Mouse (Mus musculus): ENCODE data around the gene Tom1l2. TPM values are rescaled to one million over a fixed set of nuclear protein-coding genes. Genes with fewer than 3 reads are reported as not detected.
A peak's percentile ranks its signal among the peaks of the same experiment; 100 is the strongest.

Gene Tom1l2
- polyA plus RNA-seq (2016; fragmentation: Nextera tagmentation; extraction: Ambion mirVana): 28.4 and 28.7 TPM in 2 replicates

DNA sequence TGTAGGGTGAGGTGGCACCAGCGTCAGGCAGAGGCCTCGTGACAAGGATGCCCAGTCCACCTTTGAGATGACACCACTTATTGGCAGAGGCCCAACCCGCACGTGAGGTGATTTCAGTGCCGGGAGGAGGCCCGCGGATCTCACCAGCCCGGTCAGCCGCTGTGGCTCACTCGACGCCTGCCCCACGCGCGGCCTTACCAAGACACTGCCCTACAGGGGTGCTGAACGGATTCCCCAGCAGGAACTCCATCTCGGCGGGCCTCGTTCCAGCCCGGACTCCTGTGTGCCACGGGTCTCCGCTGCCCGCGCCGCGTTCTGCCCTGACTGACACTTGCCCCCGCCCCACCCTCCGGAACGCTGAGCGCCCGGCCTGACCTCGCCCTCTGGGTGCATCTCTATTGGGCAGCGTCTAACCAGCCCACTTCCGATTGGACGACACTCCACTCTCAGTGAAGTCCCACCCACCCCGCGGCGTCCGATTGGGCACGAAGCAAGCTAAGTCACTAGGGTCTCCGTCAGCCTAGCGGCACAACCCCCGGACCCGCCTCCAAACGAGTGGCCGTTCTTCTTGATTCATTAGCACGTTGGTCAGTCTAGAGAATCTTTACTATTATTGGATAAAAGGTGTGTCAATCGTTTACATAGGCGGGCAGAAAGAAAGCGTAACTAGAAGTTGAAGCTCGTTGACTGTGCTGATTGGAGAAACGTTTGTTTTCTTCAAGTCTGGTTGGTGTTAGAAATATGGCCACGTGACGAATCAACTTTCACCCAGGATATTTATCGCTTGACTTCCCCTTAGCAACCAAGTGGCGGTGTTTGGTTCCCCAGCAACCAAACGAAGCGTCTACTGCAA lies at the start of gene Tom1l2, which contains the start of gene Drc3:
TSS of gene Tom1l2 (minus strand) at position 347 of the 853 bp plus-strand sequence.
TSS of gene Drc3 (plus strand) at position 771 of the 853 bp plus-strand sequence.
- Histone ChIP-seq H3K4me3 (peak within 1 kb of the TSS; percentile 69), H3K9ac (peak within 1 kb of the TSS; percentile 69), H3K27ac (0 out of 2 replicates have a peak within 1 kb of the TSS, but pooled peaks have one; percentile 32), H3K27me3 (no peaks in the 10 kb centered on the region), H3K4me2 (replicated peaks) (peak within 1 kb of the TSS; percentile 81), H3K9me3 (no peaks in the 10 kb centered on the region), H3K4me1 (peaks cover 10% of the 10 kb centered on the region), H3K36me3 (no peaks in the 10 kb centered on the region)
- peak; percentile 100 for ATAC-seq (ENCODE audit: insufficient number of reproducible peaks, insufficient read depth, low FRiP score, low TSS enrichment)
- under 1% methylated on average over 57 of the region's 57 CpGs for WGBS

DNA sequence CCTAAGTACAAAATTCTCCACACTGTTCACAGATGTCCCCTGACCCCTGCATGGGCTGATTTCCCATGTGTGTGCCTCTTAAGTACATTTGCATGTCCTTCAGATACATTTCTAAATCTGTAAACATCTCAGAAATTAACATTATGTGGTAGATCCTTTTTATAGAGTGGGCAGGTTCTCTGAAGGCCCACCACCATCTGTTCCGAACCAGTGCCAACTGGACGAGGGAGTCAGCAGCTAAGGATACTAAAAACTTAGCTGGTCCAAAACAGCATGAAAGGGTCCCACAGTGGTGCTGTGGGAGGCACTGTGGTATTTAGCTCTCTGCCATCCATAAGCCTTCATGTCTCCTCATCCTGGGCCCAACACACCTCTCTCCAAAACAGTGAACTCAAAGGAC lies 44.5 kb upstream of the Tom1l2 start:
- no peak for ATAC-seq (ENCODE audit: insufficient number of reproducible peaks, insufficient read depth, low FRiP score, low TSS enrichment)
- H3K36me3 ChIP-seq: peaks cover 19% of the 10 kb centered on the region
- no peaks in the 10 kb centered on the region for H3K27me3 ChIP-seq
- no peak overlapping the region for H3K4me3 ChIP-seq
- H3K4me2 ChIP-seq (replicated peaks): no peak overlapping the region
- WGBS: 90% methylated on average over 2 of the region's 2 CpGs
- H3K9ac ChIP-seq: no peak overlapping the region
- no peaks in the 10 kb centered on the region for H3K9me3 ChIP-seq
- H3K4me1 ChIP-seq: no peaks in the 10 kb centered on the region
- no peak overlapping the region for H3K27ac ChIP-seq

DNA sequence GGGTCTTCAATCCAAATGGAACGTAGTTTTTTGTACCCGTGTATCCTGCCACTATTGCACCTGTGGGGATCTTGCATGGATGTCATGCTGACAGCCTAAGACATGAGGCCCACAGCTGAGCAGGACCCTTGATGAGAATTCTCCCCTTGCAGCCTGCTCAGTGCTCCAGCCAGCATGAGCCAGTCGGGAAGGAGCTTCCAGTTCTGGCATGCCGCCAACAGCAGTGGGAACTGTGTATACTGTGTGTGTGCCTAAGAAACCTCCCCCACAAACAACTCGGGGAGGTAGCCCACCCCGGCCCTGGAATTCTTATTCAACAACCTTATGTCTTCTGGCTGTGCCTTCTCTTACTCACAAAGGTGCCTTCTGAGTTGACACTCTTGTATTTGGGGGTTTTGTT lies 43.8 kb upstream of the Tom1l2 start:
- Histone ChIP-seq H3K4me2 (replicated peaks) (no peak overlapping the region), H3K36me3 (peaks cover 14% of the 10 kb centered on the region), H3K27ac (no peak overlapping the region), H3K4me3 (no peak overlapping the region), H3K27me3 (no peaks in the 10 kb centered on the region), H3K9ac (no peak overlapping the region), H3K9me3 (no peaks in the 10 kb centered on the region), H3K4me1 (no peaks in the 10 kb centered on the region)
- ATAC-seq (ENCODE audit: insufficient number of reproducible peaks, insufficient read depth, low FRiP score, low TSS enrichment): no peak
- WGBS: 72% methylated on average over 6 of the region's 6 CpGs

DNA sequence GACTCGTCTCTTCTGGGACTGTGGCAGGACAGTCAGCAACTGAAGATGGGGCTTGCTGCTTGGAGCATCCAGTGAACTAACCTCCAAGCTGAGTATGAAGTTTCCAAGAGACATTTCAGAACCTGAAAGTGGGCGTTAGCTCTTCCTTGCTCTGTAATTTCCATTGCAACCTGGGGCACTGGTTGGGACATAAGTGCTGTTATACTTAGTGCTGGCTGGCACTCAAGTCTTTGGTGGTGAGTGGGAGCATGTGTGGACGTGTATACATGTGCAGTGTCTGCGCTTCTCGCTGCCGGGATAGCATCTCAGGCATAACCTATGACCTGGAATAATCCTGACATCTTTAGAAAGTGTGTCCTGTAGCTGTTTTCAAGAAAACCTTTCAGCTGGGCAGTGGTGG lies 38.6 kb upstream of the Tom1l2 start:
- Histone ChIP-seq H3K4me2 (replicated peaks) (no peak overlapping the region), H3K4me1 (no peaks in the 10 kb centered on the region), H3K9ac (no peak overlapping the region), H3K9me3 (no peaks in the 10 kb centered on the region), H3K27me3 (no peaks in the 10 kb centered on the region), H3K4me3 (no peak overlapping the region), H3K36me3 (0 out of 2 replicates have a peak, but pooled peaks cover 4% of the 10 kb centered on the region), H3K27ac (no peak overlapping the region)
- no peak for ATAC-seq (ENCODE audit: insufficient number of reproducible peaks, insufficient read depth, low FRiP score, low TSS enrichment)
- 79% methylated on average over 6 of the region's 6 CpGs for WGBS

DNA sequence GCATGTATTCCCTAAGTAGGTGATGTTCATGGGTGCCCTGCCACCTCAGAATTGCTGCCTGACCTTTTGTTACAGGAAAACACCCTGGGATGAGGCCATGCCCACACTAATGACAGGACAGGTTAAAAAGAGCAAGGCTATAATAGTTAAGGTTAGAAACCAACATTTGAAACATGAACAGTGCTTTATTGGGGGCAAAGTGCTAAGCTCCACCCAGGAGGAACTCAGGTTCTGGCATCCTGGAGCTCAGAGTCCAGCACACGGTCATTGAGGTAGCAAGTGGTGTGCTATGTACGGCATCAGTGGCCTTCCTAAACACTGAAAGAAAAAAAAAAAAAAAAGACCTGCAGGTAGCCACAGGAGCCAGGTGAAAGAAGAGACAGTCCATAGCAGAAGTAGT lies 35.2 kb upstream of the Tom1l2 start:
- WGBS: 89% methylated on average over 2 of the region's 2 CpGs
- Histone ChIP-seq H3K4me3 (no peak overlapping the region), H3K36me3 (no peaks in the 10 kb centered on the region), H3K4me2 (replicated peaks) (no peak overlapping the region), H3K9ac (no peak overlapping the region), H3K9me3 (no peaks in the 10 kb centered on the region), H3K27ac (no peak overlapping the region), H3K27me3 (no peaks in the 10 kb centered on the region), H3K4me1 (peaks cover 15% of the 10 kb centered on the region)
- no peak for ATAC-seq (ENCODE audit: insufficient number of reproducible peaks, insufficient read depth, low FRiP score, low TSS enrichment)

DNA sequence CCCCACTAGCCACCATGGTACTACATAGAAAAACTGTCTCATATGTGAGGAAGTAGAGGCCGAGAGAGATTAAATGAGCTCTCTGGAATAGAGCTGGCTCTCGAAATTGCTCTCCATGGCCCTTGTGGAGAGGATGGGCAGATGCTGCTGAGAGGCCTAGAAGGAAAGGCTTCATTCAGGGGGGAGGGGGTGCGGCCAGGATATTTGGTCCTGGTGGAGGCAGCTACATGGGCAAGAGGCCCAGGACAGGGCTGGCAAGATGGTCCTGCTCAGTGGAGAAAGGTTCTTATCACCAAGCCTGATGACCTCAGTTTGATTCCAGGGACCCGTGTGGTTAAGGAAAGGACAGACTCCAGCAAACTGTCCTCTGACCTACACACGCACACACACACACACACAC lies 33.2 kb upstream of the Tom1l2 start:
- H3K4me2 ChIP-seq (replicated peaks): no peak overlapping the region
- H3K36me3 ChIP-seq: no peaks in the 10 kb centered on the region
- H3K4me3 ChIP-seq: no peak overlapping the region
- H3K9me3 ChIP-seq: no peaks in the 10 kb centered on the region
- no peak overlapping the region for H3K27ac ChIP-seq
- H3K27me3 ChIP-seq: no peaks in the 10 kb centered on the region
- peaks cover 15% of the 10 kb centered on the region for H3K4me1 ChIP-seq
- ATAC-seq (ENCODE audit: insufficient number of reproducible peaks, insufficient read depth, low FRiP score, low TSS enrichment): no peak
- 85% methylated on average over 5 of the region's 5 CpGs for WGBS
- H3K9ac ChIP-seq: no peak overlapping the region

DNA sequence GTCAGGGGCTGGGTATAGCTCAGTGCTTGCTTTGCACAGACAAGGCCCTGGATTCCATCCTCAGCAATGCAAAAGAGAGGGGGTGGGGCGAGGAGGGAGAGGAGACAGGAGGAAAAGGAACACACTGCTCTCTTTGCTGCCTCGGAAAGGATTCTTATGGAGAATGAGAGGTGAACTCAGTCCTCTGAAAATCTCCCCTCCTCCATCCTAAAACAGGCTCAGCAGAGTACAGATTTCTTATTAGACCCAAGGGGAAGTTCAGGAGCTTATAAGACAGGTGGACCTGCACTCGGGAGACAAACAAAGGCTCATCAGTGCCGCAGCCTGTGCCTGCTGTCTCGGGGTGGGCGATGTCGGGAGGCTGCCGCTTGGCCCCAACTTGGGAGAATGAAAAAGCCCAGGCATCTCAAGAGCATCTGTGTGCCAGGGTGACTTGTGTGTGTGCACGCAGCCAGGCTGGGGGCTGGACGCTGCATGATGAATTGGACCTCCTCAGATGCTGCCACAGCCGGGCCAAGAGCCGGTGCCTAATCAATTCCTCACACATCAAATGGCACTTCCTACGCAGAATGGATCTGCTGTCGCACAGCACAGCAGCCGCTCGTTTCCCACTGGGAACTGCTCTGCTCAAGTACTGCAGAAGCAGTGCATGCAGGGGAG lies 32.2 kb upstream of the Tom1l2 start:
- no peaks in the 10 kb centered on the region for H3K36me3 ChIP-seq
- H3K9me3 ChIP-seq: no peaks in the 10 kb centered on the region
- peaks cover 15% of the 10 kb centered on the region for H3K4me1 ChIP-seq
- peak overlapping the region; percentile 40 for H3K4me2 ChIP-seq (replicated peaks)
- no peak overlapping the region for H3K4me3 ChIP-seq
- 4% methylated on average over 16 of the region's 16 CpGs for WGBS
- 0 out of 2 replicates have a peak overlapping the region, but pooled peaks have one; percentile 1 for H3K9ac ChIP-seq
- no peaks in the 10 kb centered on the region for H3K27me3 ChIP-seq
- H3K27ac ChIP-seq: no peak overlapping the region
- no peak for ATAC-seq (ENCODE audit: insufficient number of reproducible peaks, insufficient read depth, low FRiP score, low TSS enrichment)

DNA sequence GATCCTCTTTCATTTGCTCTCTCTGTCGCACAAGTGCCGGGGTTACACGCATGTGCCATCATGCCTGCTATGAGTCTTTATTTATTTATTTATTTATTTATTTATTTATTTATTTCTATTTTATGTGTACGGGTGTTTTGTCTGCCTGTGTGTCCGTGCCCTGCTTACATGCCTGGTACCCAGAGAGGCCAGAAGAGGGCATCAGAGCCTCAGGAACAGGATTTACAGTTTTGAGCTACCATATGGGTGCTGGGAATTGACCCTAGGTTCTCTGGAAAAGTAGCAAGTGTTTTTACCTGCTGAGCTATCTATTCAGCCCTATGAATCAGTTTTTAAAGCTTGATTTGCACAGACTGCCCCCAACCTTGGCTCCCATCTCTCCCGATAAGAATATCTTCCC lies 30.8 kb upstream of the Tom1l2 start:
- H3K9me3 ChIP-seq: no peaks in the 10 kb centered on the region
- no peak overlapping the region for H3K27ac ChIP-seq
- peaks cover 15% of the 10 kb centered on the region for H3K4me1 ChIP-seq
- H3K27me3 ChIP-seq: no peaks in the 10 kb centered on the region
- ATAC-seq (ENCODE audit: insufficient number of reproducible peaks, insufficient read depth, low FRiP score, low TSS enrichment): no peak
- H3K4me2 ChIP-seq (replicated peaks): no peak overlapping the region
- H3K36me3 ChIP-seq: no peaks in the 10 kb centered on the region
- WGBS: 90% methylated on average over 6 of the region's 6 CpGs
- H3K9ac ChIP-seq: no peak overlapping the region
- no peak overlapping the region for H3K4me3 ChIP-seq

DNA sequence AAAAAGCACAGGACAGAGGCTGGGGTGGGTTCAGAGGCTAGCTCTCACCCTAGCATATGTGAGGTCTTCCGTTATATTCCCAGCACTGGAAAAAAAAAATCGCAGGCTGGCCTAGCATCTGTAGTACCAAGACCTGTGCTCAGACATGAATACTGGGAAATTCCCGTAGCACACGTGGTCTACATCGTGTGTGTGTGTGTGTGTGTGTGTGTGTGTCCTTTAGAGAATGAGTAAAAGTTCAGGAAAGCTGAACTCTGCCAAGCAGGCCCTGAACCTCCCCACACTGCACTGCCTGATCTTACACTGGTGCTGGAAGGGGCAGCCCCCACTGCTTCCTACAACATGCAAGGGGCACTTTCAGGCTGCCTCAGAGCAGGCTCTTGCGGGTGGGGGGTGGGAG lies 21.8 kb upstream of the Tom1l2 start:
- Histone ChIP-seq H3K4me1 (peaks cover 4% of the 10 kb centered on the region; the same call in 1 of the 2 replicates), H3K27me3 (no peaks in the 10 kb centered on the region), H3K9me3 (no peaks in the 10 kb centered on the region), H3K4me3 (no peak overlapping the region), H3K36me3 (no peaks in the 10 kb centered on the region), H3K27ac (no peak overlapping the region), H3K9ac (no peak overlapping the region), H3K4me2 (replicated peaks) (no peak overlapping the region)
- WGBS: 75% methylated on average over 6 of the region's 6 CpGs
- ATAC-seq (ENCODE audit: insufficient number of reproducible peaks, insufficient read depth, low FRiP score, low TSS enrichment): no peak

DNA sequence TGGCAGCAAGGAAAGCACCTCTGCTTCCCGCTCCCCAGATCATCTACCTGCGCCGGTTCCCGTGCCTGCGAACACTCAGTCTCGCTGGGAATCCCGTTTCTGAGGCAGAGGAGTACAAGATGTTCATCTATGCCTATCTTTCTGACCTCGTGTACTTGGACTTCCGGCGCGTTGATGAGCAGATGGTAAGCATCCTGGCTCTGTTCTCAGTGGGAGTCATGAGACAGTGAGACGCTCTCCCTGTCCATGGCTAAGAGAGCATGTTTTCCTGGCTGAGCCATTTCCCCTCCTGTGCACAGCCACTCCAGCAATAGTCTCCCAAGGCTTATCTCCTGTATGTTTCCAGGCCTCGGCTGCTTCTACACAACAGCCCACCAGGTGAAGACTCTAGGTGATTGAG lies 17.7 kb upstream of the Tom1l2 start:
- no peak overlapping the region for H3K9ac ChIP-seq
- WGBS: 90% methylated on average over 13 of the region's 13 CpGs
- H3K4me3 ChIP-seq: no peak overlapping the region
- no peaks in the 10 kb centered on the region for H3K9me3 ChIP-seq
- H3K27ac ChIP-seq: no peak overlapping the region
- no peaks in the 10 kb centered on the region for H3K27me3 ChIP-seq
- no peaks in the 10 kb centered on the region for H3K36me3 ChIP-seq
- peaks cover 21% of the 10 kb centered on the region for H3K4me1 ChIP-seq
- H3K4me2 ChIP-seq (replicated peaks): no peak overlapping the region
- ATAC-seq (ENCODE audit: insufficient number of reproducible peaks, insufficient read depth, low FRiP score, low TSS enrichment): no peak

DNA sequence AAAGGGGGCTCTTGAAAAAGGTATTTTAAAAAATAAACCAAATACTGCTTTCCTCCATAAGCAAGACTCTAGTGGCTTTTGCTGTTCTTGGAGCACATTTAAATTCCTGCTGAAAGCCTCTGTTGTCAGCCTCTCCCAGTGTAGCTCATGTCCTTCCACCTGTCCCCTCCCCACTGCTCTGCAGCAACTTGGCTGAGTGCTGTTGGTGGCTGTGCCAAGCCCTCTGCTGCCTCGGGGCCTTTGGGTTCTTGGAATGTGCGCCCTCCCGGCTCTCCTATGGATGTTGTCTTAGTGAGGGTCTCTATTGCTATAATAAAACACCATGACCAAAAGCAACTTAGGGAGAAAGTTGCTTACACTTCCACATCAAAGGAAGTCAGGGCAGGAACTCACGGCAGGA lies 16.7 kb upstream of the Tom1l2 start:
- no peaks in the 10 kb centered on the region for H3K27me3 ChIP-seq
- 60% methylated on average over 4 of the region's 4 CpGs for WGBS
- ATAC-seq (ENCODE audit: insufficient number of reproducible peaks, insufficient read depth, low FRiP score, low TSS enrichment): no peak

DNA sequence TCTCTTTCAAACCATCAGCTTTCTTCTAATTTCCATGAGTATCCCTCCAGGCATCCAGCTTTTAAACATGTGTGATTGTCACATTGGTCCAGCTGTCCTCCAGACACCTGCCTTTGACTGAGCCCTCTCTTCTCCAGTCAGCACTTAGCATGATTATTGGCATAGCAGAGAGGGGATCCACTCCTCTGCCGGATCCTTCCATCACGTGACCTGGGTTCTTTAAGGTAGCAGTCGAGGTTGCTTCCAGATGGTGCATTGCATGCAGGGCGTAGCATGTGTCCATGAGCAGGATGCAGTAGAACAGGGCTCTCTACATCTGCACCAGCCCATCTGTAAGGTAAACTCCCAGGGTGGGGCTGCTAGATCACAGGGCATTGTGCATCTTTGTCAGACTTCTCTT lies 16.2 kb upstream of the Tom1l2 start:
- Histone ChIP-seq H3K9ac (no peak overlapping the region), H3K4me3 (no peak overlapping the region), H3K27ac (no peak overlapping the region), H3K4me1 (peaks cover 18% of the 10 kb centered on the region), H3K27me3 (no peaks in the 10 kb centered on the region), H3K9me3 (no peaks in the 10 kb centered on the region), H3K36me3 (no peaks in the 10 kb centered on the region), H3K4me2 (replicated peaks) (no peak overlapping the region)
- no peak for ATAC-seq (ENCODE audit: insufficient number of reproducible peaks, insufficient read depth, low FRiP score, low TSS enrichment)
- WGBS: 63% methylated on average over 4 of the region's 4 CpGs

More for the DNA sequence above, 16.7 kb upstream of the Tom1l2 start:
- Histone ChIP-seq H3K9ac (no peak overlapping the region), H3K4me3 (no peak overlapping the region), H3K4me1 (peaks cover 18% of the 10 kb centered on the region), H3K9me3 (no peaks in the 10 kb centered on the region), H3K27ac (no peak overlapping the region), H3K36me3 (no peaks in the 10 kb centered on the region), H3K4me2 (replicated peaks) (no peak overlapping the region)

All from embryonic facial prominence, embryonic 12.5 days (tissue).